2 mouse cellular contexts compared by ENCODE assay signal in the genomic region with DNA sequence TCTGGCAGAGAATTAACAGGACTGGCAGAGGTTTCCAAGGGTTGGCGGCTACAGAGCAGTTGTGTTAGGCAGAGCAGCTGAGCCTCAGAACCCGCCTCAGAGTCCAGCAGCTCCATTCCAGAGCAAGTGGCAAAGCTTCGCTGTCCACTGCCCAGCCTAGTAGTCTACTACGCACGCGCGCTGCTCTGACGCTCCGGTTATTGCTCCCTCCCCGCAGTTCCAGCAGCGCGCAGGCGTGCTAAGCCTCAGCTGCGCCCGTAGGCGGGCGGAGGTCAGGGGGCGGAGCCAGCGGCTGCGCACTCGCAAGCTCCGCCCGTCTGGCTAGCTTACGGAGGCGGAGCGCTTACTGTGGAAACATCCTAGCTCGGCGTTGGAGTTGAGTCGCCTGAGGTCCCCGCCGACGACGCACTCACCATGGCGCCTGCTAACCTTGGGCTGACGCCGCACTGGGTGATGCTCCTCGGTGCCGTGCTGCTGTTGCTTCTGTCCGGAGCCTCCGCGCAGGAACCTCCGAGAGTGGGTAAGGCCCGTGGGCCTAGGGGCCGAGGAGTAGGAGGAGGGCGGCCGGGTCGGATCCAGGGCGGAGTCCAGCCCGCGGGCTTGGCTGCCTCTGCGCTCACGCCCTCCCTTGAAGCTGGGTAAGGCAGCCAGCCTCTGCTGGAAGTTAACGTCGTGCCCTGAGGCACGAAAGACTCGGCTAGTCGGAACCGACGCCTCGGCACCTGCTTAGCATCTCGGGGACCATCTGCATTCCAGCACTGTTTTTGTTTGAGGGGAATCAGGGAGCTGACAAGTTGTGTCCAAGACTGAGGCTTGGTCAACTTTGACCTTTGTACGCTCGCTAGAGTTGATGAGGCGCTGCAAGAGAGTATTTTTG.
TF ChIP-seq lines count a peak whose summit lies in the region.

A gene (plus strand): TSS at position 313 of the 877 bp plus-strand sequence.

TF ChIP-seq in C2C12, 6 proteins besides CTCF, POLR2A, EP300 and RAD21 (continued from another document):
- TF ChIP-seq FOSL1 (IDR thresholded peaks at IDR 0.05; ENCODE audit: insufficient read depth, low read length, poor library complexity, severe bottlenecking): no peak

TF ChIP-seq in myocyte, 11 proteins besides CTCF, POLR2A, EP300 and RAD21 (continued from another document):
- no peak for TF ChIP-seq USF1 (IDR thresholded peaks at IDR 0.05; ENCODE audit: low read depth)
- no peak for TF ChIP-seq CEBPB (IDR thresholded peaks at IDR 0.05; ENCODE audit: insufficient read depth, poor library complexity, severe bottlenecking)
- TF ChIP-seq MYOG (IDR thresholded peaks at IDR 0.05; ENCODE audit: control insufficient read depth in 1 of 3, insufficient read depth in 1 of 3, insufficient read length in 2 of 3, low read depth in 2 of 3): peak; percentile 0 to 72 (median 29)
- TF ChIP-seq E2F4 (IDR thresholded peaks at IDR 0.05; ENCODE audit: insufficient read depth): no peak
- TF ChIP-seq SRF (IDR thresholded peaks at IDR 0.05; ENCODE audit: control insufficient read depth, insufficient read length, low read depth): peak; percentile 28
TF ChIP-seq in myocyte: peak in this region for 5.
